Mouse (Mus musculus) layer of hippocampus, postnatal 14 days (tissue): Measurements from ENCODE around the gene Farp1. TPM values are rescaled to one million over a fixed set of nuclear protein-coding genes. Genes with fewer than 3 reads are reported as not detected.

ENCODE experiments used
- DNase-seq, 2 experiments: peaks; one replicate each; pipeline ENCODE4 v3.0.0; 2021 to 2022; ENCODE audit warnings: low spot score in 2 of 2, mixed read lengths in 1 of 2
- total RNA-seq, 2 experiments: library from RNA; stranded (reverse); gene quantifications; 2 replicates each; pipeline ENCODE4 v1.2.3; 2021

Gene Farp1
- total RNA-seq, 2 experiments from 2014 or later, result 88.3 to 92.0 TPM

- no peak for DNase-seq
Measured at GRCm38 (mm10) chr14:121214636-121215257, 179.7 kb downstream of the Farp1 start.

- DNase-seq, result no peak
Measured at GRCm38 (mm10) chr14:121215817-121216216, 180.8 kb downstream of the Farp1 start.

GRCm38 (mm10) chr14:121216672-121217071, 181.7 kb downstream of the Farp1 start:
- no peak for DNase-seq

- no peak for DNase-seq
Measured at GRCm38 (mm10) chr14:121218620-121219019, 183.6 kb downstream of the Farp1 start.

GRCm38 (mm10) chr14:121219226-121220039, 184.4 kb downstream of the Farp1 start:
- no peak for DNase-seq

- DNase-seq, result no peak
Measured at GRCm38 (mm10) chr14:121220040-121220322, 185.0 kb downstream of the Farp1 start.

- DNase-seq, result peak; percentile 39 to 66
Measured at GRCm38 (mm10) chr14:121220723-121221122, 185.7 kb downstream of the Farp1 start.

- no peak for DNase-seq
Measured at GRCm38 (mm10) chr14:121225804-121226203, 190.8 kb downstream of the Farp1 start.

- DNase-seq, result no peak
Measured at GRCm38 (mm10) chr14:121229036-121229773, 194.2 kb downstream of the Farp1 start.

- DNase-seq, result no peak
Measured at GRCm38 (mm10) chr14:121231232-121231631, 196.2 kb downstream of the Farp1 start.

- no peak for DNase-seq
Measured at GRCm38 (mm10) chr14:121234741-121235307, 199.8 kb downstream of the Farp1 start.

GRCm38 (mm10) chr14:121236736-121237135, 201.7 kb downstream of the Farp1 start:
- DNase-seq, result no peak

GRCm38 (mm10) chr14:121238727-121239126, 203.7 kb downstream of the Farp1 start:
- no peak for DNase-seq

- DNase-seq, result no peak
Measured at GRCm38 (mm10) chr14:121239386-121239785, 204.4 kb downstream of the Farp1 start.

- DNase-seq, result no peak
Measured at GRCm38 (mm10) chr14:121244104-121244503, 209.1 kb downstream of the Farp1 start.

GRCm38 (mm10) chr14:121246048-121246731, 211.2 kb downstream of the Farp1 start:
- no peak for DNase-seq

GRCm38 (mm10) chr14:121247287-121247686, 212.3 kb downstream of the Farp1 start:
- DNase-seq, result no peak

- DNase-seq, result no peak
Measured at GRCm38 (mm10) chr14:121248346-121248745, 213.3 kb downstream of the Farp1 start.

GRCm38 (mm10) chr14:121251099-121251498, 216.1 kb downstream of the Farp1 start:
- DNase-seq, result no peak

GRCm38 (mm10) chr14:121251708-121252107, 216.7 kb downstream of the Farp1 start:
- DNase-seq, result no peak

- DNase-seq, result no peak
Measured at GRCm38 (mm10) chr14:121252542-121252941, 217.5 kb downstream of the Farp1 start.
